Mouse (Mus musculus): Measurements from ENCODE around the gene Itgb1bp1. TPM values are rescaled to one million over a fixed set of nuclear protein-coding genes. Genes with fewer than 3 reads are reported as not detected.

Gene Itgb1bp1
- total RNA-seq, 2 experiments from 2014 or later, result 32.2 to 34.8 TPM

DNA sequence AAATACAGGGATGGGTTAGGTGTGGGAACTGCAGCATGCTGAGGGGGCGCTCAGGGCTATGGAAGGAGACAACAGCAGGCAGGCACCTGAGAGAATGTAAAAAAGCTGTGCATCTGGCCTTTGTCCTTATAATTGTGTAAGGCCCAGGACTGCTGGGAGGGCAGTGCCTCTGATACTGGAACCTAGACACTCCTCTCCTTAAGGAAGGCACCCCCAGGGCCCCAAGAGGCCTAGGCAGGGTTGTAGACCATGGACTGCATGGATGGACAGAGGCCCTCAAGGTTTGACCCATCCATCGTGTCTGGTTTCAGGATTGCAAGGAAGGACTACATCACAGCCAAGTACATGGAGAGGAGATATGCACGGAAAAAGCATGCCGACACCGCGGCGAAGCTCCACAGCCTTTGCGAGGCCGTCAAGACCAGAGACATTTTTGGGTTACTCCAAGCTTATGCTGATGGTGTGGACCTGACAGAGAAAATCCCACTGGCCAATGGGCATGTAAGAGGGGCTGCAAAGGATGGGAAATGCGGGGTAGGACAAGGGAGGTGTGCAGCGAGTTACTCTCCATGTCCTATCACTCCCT is 41.6 kb downstream of the Itgb1bp1 start:
- no peak for DNase-seq

DNA sequence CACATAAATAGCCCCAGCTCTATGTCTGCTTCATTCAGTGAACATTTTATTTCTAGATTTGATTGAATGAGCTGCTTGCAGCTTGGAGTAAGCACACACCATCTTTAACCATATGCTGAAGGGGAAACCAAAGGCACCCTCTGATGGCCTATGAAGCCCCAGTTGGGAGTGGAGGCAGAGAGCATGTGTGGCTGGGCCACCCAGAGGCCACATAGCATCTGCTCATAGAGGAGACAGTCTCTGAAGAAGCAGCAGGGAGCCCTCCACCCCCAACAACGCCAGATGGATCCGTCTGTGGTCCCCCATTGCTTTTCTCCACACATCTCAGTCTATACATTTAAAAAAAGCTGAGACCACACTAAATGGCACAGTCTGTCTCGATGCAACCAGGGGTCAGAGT is 44.1 kb downstream of the Itgb1bp1 start:
- DNase-seq, result no peak

DNA sequence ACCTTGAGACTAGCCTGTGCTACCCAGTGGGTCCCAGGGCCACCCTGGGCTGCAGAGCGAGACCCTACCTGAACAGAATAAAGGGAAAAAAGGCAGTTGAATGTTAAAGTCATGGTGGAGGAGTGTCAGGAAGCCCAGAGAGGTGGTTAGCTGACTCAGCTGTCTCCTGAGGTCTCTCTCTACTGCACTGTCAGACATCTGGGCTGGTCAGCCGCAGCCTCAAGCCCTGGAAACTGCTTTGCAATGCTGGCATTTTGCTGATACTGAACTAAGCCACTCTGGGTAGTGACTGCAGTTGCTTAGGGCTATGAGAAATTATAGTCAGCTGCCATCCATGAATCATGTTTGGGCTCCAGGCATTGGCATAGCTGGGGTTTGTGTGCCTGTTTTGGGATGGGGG is 51.5 kb downstream of the Itgb1bp1 start:
- DNase-seq, result no peak

DNA sequence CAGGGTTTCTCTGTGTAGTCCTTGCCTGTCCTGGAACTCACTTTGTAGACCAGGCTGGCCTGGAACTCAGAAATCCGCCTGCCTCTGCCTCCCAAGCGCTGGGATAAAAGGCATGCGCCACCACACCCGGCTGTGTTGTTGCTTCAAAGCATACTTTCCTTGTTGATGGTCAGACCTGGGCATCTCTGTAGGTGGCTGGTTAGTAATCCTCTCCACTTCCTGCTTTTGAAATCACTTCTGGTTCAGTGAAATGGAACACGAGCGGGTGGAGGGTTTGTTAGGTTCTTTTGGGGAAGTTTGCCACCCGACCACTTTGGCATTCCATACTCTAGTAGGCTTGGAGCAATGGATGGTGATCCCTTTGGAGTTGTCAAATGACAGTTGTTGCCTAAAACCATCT is 52.4 kb downstream of the Itgb1bp1 start:
- no peak for DNase-seq

DNA sequence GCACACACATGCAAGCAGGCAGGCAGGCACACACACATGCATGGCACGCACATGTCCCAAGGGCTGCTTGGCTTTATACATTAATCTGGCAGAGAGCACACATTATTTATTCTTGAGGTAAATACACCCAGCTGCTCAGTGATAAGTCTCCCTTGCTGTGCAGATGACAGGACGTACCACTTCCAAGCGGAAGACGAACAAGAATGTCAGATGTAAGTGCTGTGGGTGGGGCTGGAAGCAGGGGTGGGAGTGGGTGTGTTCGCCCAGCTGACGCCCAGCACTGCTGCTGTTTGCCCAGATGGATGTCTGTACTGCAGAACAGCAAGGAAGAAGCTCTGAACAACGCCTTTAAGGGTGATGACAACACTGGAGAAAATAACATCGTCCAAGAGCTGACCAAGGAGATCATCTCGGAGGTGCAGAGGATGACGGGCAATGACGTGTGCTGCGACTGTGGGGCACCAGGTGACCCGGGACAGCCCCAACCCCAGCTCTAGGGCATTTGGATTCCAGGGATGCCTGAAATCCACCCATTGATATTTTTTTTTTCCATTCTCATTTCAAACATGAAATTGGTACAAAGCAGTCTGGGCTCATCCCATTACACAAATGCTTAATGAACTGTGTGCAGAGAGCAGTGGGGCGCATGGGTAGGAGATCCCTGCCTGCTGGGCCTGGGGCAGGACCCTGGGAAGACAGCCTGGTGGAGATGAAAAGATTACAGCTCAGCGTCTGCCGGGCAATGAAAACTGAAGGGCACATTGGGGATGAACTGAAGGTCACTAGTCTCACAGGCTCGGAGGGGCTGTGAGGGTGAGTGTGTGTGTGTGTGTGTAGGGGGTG is 56.8 kb downstream of the Itgb1bp1 start:
- no peak for DNase-seq

DNA sequence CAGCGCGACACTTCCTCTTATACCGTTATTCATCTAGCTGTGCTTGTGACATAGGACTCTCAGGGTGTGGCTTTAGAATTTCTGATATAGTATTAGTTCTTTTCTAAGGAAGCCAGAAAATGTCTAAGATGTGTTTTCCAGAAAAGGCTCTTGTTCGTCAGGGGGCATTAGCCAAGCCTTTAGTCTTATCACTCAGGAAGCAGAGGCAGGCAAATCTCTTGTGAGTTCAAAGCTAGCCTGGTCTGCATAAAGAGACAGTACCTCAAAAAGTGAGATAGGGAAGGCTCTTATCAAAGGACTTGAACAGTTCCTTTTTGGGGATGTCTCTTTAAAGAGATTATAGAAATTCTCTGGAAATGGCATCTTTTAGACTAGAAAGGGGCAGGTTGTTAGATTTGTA is 57.4 kb downstream of the Itgb1bp1 start:
- no peak for DNase-seq

DNA sequence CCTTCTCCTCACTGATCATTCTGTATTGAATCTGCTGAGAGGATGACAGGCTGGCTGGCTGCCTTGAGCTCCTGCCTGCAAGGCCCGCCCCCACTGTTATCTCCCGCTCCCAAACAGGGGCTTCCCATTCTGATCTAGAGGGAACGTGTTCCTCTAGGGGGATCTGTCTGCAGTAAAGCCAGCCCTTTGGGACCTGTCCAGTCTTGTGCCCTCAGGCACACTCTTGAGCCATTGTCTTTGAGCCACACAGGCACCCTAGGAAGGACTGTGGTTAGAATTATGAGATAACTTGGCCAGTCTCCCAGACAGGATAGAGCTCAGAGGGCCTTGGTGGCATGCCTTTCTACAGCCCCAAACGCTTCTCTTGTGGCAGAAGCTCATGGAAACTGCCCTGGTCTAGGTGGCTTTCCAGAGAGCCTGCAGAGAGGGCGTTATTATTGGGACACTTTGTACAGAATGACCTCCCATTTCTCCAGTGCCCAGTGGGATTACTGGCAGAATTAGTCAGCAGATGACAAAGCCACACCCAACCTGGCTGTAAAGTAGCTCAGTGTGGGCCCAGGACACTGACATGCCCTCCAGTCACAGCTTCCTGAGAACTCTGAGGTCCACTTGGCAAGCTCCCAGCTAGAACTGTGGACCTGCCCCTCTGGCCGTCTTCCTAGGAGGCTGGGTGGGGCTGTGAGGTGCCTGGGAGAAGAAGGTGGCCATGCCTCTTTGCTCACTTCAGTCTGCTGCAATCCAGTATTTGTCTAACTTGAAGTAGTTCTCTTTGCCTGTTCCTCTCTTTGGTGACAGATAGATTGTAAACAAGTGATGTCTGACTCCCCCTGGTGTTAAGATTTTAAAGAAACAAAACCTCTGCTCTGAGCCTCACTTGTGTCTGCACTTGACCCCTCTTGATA is 58.8 kb downstream of the Itgb1bp1 start:
- DNase-seq, result peak; percentile 50

DNA sequence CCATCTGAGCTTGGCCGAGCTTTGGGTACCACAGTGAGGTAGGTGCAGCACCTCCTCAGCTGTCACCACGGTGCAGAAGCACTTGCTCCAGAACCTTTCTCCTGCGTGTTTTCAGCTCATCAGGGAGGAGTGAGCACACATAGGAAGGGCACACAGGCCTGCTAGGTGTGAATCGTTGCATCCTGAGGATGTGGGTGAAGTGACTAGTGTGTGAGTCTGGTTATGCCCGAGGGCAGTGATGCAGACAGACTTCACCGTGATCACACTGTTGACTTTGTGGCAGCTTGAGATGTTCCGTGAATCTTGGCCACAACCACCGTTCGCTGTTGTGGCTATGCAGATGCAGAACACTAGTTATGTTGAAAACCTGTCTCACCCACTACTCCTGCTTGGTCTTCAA is 59.8 kb downstream of the Itgb1bp1 start:
- no peak for DNase-seq

DNA sequence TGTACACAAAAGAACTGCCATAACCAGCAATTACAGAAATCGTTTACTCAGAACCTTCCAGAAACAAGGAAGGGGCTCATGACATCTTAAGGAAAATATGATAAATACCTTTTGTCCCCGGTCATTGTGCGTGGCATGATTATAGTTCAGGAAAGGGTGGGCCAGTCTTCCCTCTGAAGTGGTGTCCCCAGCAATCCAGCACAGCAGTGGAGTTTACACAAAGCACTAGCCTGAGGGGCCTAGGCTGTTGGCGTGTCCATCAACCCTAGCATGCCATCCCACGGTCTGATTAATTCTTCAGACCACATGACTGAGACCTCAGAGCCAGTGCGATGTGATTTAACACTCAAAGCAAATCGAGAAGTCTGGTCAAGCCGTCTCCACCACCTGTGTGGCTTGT is 60.7 kb downstream of the Itgb1bp1 start:
- DNase-seq, result no peak

DNA sequence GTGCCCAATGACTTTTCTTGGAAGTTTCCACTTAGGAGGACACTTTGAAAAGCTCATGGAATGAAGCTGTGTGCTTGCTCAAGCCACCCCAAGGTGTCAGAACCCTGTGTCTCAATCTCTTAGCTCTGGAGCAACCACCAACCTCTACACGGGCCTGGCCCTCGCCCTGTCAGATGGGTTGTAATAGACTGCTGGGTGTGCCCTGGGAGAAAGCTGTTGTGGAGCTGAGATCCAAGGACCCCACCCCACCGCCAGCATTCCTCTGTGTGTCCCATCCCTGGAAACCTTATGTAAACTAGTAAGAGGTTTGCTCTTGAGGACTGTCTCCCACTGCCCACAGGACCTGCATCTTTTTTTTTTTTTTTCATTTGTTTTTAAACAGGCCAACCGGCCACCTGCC is 62.2 kb downstream of the Itgb1bp1 start:
- no peak for DNase-seq

DNA sequence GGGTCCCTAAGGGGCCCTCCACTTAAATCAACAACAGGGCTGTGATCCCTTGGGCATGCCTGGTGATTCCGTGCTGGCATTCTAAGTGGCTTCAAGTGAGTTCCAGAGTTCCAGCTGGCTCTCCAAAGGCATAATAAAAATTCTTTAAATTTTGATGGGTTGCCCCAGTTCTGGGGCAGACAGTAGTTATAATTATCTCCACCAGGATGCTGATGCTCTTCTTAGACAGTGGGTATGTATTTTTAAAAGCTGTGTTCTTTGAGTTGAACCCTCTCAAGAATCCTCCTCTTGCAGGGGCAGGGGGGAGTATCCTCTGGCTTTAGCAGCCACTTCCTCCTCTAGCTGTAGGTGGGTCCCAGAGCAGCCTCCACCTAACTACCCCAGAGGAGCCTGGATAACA is 65.5 kb downstream of the Itgb1bp1 start:
- DNase-seq, result no peak

DNA sequence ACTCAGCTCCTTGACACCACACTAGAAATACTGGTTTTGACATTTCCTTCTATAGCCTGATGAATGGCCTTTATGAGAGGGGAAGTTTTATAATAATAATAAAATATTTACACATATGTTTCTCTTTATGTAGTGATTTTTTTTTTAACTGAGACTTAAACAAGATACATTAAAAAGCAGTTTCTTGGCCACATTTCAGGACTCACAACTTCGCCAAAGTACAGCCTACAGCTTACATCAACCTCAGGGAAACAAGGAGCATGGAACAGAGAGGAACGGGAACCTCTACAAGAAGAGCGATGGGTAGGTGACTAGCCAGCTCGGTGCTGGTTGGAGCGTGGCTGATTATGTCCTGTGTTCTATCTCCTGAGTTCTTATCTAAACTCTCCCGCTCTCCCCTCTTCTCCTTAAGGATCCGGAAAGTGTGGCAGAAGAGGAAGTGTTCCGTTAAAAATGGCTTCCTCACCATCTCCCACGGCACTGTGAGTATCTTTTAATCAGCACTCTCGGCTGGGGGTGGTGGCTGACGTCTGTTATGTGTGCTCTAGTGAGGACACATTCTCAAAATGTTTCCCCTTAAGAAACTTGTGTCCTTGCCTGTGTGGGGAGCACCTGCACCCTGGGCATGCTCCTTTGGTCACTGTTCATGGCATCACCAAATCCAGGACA is 68.2 kb downstream of the Itgb1bp1 start:
- no peak for DNase-seq

DNA sequence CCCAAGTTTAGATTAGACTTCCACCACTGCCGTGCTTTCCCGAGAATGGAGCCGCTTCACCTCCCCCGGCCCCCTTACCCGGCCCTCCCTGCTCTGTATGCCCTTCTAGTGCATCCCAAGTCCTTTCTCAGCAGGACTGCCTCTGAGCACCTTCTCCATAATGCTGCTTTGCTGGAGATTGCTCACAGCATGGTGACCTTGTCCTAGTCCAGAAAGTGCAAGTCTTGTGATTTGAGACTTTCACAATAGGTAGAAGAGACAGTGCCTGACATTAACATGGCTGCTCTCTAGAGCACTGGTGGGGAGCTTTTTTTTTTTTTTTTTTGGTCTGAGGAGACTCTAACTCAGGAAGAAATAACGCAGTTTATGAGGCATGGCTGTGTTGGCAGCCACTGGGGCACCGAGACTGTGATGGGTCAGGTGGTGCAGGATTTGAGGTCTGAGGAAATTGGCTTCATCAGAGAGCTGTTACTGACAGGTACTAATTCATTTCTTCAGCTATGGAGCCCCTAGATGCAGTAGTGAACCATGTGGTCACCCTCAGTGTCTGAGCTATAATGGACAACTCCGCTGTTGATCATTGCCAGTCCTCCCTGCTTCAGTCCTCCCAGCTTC is 71.4 kb downstream of the Itgb1bp1 start:
- DNase-seq, result no peak

DNA sequence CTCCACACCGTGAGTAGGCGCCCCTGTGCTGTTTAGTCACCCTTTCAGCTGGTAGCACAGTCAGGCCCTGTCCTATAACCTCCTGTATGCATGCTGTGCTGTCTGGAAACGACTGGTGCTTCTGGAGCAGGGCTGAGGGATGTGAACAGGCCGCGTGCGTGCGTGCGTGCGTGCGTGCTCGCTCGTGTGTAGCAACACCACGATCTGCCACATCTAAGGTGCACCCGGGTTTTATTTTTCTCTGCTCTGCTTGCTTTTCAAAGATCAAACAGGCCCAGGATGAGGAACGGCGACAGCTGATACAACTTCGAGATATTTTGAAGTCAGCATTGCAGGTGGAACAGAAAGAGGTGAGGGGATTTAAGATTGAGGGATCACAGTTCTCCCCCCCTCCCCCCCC is 73.2 kb downstream of the Itgb1bp1 start:
- no peak for DNase-seq

DNA sequence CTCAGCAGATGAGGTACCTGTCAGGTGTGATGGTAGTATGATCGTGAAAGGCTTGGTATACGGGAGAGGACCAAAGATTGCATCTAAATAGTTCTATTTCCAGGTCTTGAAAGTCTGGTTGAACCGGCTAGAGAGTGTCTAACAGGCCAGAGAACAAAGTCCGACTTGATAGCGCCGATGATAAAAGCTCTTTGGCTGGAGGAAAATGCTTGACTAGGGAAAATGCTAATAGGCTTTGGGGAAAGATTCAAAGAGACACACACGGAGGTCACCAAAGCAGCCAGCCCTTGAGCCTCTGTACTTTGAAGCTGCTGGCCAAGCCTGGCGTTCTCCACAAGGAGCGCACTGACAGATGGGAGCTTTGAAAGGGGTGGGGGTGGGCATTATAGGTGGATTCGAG is 76.8 kb downstream of the Itgb1bp1 start:
- DNase-seq, result no peak

DNA sequence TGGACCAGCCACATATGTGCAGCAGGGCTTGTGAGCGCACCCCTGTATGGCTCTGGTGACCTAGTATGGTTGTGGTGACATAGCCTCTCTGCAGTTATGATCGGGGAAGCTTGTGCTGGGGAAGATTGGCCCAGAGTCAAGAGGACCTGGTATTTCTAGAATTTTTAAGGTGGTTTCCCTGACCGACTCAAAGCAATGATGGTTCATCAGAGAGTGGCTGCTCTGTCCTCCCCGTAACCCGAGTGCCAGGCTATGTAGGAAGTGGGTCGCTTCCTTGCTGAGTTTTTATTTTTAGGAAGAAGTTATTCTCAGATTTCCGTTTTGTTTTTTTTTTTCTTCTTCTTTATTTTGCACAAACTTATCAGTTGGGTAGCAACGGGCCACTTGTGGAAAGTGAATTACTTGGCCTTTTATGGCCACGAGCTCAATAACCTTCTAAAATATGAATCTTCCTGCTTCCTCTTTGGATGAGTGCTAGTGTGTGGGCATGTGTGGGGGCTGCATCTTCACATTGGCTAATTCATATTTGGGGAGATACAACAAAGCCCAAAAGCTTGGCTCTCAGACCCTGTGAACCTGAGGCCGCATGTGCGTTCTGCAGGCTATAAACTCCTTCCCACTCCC is 77.8 kb downstream of the Itgb1bp1 start:
- DNase-seq, result no peak

DNA sequence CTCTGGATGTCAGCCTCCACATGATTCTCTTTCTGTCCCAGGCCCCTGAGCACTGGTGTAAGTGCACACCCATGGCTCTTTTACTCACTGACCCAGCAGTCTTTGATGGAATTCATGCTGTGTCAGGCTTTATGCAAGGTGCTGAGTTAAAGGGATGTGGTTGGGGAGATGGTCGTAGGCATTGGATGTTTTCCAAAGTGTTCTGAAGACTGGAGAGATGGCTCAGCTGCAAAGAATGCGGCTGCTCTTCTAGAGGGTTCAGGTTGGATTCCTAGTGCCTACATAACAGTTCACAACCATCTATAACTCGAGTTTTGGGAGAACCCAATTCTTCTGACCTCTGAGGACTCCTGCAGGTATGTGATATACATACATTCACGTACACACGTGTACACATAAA is 78.7 kb downstream of the Itgb1bp1 start:
- DNase-seq, result no peak

DNA sequence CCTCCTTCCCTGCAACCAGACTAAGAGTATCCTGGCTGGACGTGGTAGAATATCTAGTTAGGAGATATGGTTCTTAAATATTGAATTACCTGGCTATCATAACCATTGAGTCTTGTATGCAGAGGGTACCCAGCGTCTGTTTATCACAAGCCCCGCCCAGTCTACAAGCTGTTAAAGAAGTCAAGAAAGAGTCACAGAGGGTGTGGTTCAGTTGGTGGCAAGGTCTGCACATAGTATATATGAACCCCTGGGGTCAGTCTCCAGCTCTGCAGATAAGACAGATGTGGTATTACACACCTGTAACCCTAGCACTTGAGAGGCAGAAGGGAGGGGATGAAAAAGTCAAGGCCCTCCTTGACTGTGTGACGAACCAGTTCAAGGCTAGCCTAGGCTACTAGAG is 80.3 kb downstream of the Itgb1bp1 start:
- no peak for DNase-seq

DNA sequence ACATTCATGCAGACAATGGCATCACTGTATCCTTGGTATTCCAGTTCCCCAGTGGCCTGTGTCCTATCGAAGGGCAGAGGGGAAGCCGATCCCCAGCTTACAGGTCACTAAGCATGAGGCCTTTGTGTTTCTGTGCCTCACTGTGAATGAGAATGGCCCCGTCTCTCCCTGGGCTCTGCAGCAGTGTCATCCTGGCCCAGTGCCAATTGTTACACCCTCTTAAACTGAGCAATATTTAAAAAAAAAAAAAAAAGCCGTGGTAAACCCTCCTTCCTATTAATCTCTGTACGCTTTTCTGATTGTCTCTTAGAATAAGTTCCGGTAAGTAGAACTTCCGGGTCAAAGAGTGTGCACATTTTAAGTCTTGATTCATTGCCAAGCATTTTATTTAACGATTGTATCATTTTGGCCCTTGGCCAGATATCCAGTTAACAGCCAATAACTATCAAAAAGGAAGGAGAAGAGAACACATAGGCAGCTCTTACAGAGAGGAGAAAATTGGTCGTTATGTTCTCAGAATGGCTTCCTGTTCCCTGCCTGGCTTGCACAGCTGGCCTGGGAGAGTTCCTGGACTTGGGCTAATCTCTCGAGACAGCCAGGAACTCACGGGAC is 81.3 kb downstream of the Itgb1bp1 start:
- DNase-seq, result peak; percentile 64

DNA sequence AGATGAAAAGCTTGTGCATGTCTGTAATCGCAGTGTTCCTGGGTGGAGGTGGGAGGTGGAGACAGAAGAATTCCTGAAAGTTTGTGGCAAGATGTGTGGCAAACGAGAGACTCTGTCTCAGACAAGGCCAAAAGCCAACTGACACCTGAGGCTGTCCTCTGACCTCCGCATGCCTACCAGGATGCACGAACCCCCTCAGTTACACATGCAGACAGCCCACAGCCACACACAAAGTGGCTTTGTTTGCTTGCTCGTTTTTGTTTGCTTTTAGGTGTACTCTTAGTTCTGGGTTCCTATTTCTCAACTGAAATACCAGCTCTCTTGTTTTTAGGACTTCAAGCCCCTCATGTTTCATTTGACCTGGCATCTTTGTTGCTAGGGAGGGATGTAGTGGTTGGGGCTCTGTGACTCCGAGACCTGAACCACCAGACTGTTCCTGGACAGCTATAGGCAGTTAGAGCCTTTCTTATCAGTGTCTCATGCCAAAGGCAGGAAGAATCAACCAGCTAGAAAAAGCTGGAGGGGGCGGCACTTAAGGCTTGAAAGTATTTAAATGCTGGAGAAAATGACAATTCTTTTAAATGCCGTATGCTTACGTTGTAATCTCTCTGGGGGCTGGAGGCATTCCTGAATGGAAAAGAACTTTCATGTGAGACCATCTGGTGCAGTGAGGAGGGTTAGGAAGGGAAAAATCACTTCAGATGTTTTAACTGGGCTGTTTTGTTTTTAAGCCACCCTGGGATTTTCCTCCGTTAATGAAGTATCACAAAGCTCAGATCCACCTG is 84.4 kb downstream of the Itgb1bp1 start:
- DNase-seq, result no peak
